Mouse (Mus musculus) limb, embryonic 15.5 days (tissue): ENCODE data around the gene Pnpla5. TPM values are rescaled to one million over a fixed set of nuclear protein-coding genes. Genes with fewer than 3 reads are reported as not detected.
"Not testable (repeated sequence)": the region's sequence is repeated elsewhere in the genome, so short reads cannot be mapped to it uniquely, and the experiment has no call there.

Source experiments
- ATAC-seq: fragments of 200-750 bp; cut with Nextera tagmentation; 2 replicates; pipeline ENCODE4 v1.8.0; 2017; ENCODE audit warnings: low read depth, moderate TSS enrichment; ENCODE audit not compliant: insufficient number of reproducible peaks, low FRiP score, low TSS enrichment
- H3K27ac ChIP-seq: fragments of 300-500 bp; sonication (generic); 2 replicates; pipeline ENCODE4 v1.5.1; 2015; ENCODE audit warnings: moderate library complexity, mild to moderate bottlenecking, inconsistent platforms
- H3K27me3 ChIP-seq: fragments of 300-500 bp; sonication (generic); 2 replicates; pipeline ENCODE4 v1.6.1; 2015; ENCODE audit warnings: inconsistent platforms
- H3K36me3 ChIP-seq: fragments of 300-500 bp; sonication (generic); 2 replicates; pipeline ENCODE4 v1.6.1; 2015; ENCODE audit warnings: inconsistent platforms
- H3K4me1 ChIP-seq: fragments of 300-500 bp; sonication (generic); 2 replicates; pipeline ENCODE4 v1.6.1; 2015; ENCODE audit warnings: inconsistent platforms
- H3K4me2 ChIP-seq: fragments of 300-500 bp; sonication (generic); 2 replicates; pipeline ENCODE4 v1.6.1; 2015; ENCODE audit warnings: mild to moderate bottlenecking, inconsistent platforms
- H3K4me3 ChIP-seq: fragments of 300-500 bp; sonication (generic); 2 replicates; pipeline ENCODE4 v1.5.1; 2015; ENCODE audit warnings: mild to moderate bottlenecking, inconsistent platforms
- H3K9ac ChIP-seq: fragments of 300-500 bp; sonication (generic); 2 replicates; pipeline ENCODE4 v1.6.1; 2015; ENCODE audit warnings: inconsistent platforms
- H3K9me3 ChIP-seq: fragments of 300-500 bp; sonication (generic); 2 replicates; pipeline ENCODE4 v1.6.1; 2016; ENCODE audit warnings: inconsistent platforms
- WGBS: fragments of 180-500 bp; shearing (Covaris S2); methylation state at CpG from one replicate; pipeline ENCODE4 v1.1.7; 2015; 5-methylcytosine and 5-hydroxymethylcytosine counted together
- polyA plus RNA-seq: library from polyadenylated mRNA; unstranded; fragments of >200 nt; fragmentation: Nextera tagmentation; extraction: Ambion mirVana; gene quantifications from 2 replicates; pipeline ENCODE4 v1.2.1, GENCODE M21; 2015

The Pnpla5 gene
- polyA plus RNA-seq: not detected in 2 replicates

GRCm38 (mm10) chr15:84123075-84123474 lies at the start of gene Pnpla5:
Gene Pnpla5 (minus strand): TSS chr15:84123175.
- no peak for ATAC-seq
- peaks cover 7% of the 10 kb centered on the region; the same call in 1 of the 2 replicates for H3K27me3 ChIP-seq
- no peaks in the 10 kb centered on the region for H3K36me3 ChIP-seq
- no peak within 1 kb of the TSS for H3K9ac ChIP-seq
- H3K9me3 ChIP-seq: no peaks in the 10 kb centered on the region
- H3K4me1 ChIP-seq: no peaks in the 10 kb centered on the region
- H3K27ac ChIP-seq: no peak within 1 kb of the TSS
- H3K4me3 ChIP-seq: no peak within 1 kb of the TSS
- 62% methylated on average over 8 of the region's 8 CpGs for WGBS
- no peak within 1 kb of the TSS for H3K4me2 ChIP-seq

- Histone ChIP-seq H3K27me3 (peaks cover 21% of the 10 kb centered on the region), H3K36me3 (no peaks in the 10 kb centered on the region), H3K9ac (no peak overlapping the region), H3K9me3 (no peaks in the 10 kb centered on the region), H3K27ac (no peak overlapping the region), H3K4me1 (peaks cover 18% of the 10 kb centered on the region), H3K4me3 (no peak overlapping the region), H3K4me2 (no peak overlapping the region)
- ATAC-seq: no peak
- WGBS: 75% methylated on average over 7 of the region's 7 CpGs
Measured at GRCm38 (mm10) chr15:84171166-84171565, 48.2 kb upstream of the Pnpla5 start.

- 50% methylated on average over 1 of the region's 1 CpGs for WGBS
- Histone ChIP-seq H3K4me2 (no peak overlapping the region), H3K4me1 (peaks cover 18% of the 10 kb centered on the region), H3K9ac (no peak overlapping the region), H3K27ac (no peak overlapping the region), H3K36me3 (no peaks in the 10 kb centered on the region), H3K27me3 (peaks cover 21% of the 10 kb centered on the region), H3K9me3 (no peaks in the 10 kb centered on the region), H3K4me3 (no peak overlapping the region)
- no peak for ATAC-seq
Measured at GRCm38 (mm10) chr15:84169511-84169910, 46.5 kb upstream of the Pnpla5 start.

GRCm38 (mm10) chr15:84168170-84169161 lies 45.5 kb upstream of the Pnpla5 start:
- Histone ChIP-seq H3K4me3 (peak overlapping the region; percentile 51), H3K9me3 (no peaks in the 10 kb centered on the region), H3K9ac (peak overlapping the region; percentile 26; the same call in 1 of the 2 replicates), H3K4me1 (peaks cover 18% of the 10 kb centered on the region), H3K27me3 (peaks cover 21% of the 10 kb centered on the region), H3K36me3 (no peaks in the 10 kb centered on the region), H3K4me2 (peak overlapping the region; percentile 96), H3K27ac (no peak overlapping the region)
- no peak for ATAC-seq
- 2% methylated on average over 28 of the region's 28 CpGs for WGBS

- H3K27me3 ChIP-seq: peaks cover 21% of the 10 kb centered on the region
- 0% methylated on average over 28 of the region's 28 CpGs for WGBS
- peak within 1 kb of the TSS; percentile 96 for H3K4me2 ChIP-seq
- H3K9me3 ChIP-seq: no peaks in the 10 kb centered on the region
- no peaks in the 10 kb centered on the region for H3K36me3 ChIP-seq
- ATAC-seq: peak; percentile 95
- H3K4me1 ChIP-seq: peaks cover 18% of the 10 kb centered on the region
- peak within 1 kb of the TSS; percentile 51 for H3K4me3 ChIP-seq
- H3K9ac ChIP-seq: peak within 1 kb of the TSS; percentile 26; the same call in 1 of the 2 replicates
- H3K27ac ChIP-seq: no peak within 1 kb of the TSS
Measured at GRCm38 (mm10) chr15:84167600-84167999, 44.6 kb upstream of the Pnpla5 start, which contains the start of gene Pnpla3. Gene Pnpla3 (plus strand): TSS chr15:84167837.

- Histone ChIP-seq H3K27me3 (peaks cover 21% of the 10 kb centered on the region), H3K27ac (no peak overlapping the region), H3K9ac (no peak overlapping the region), H3K9me3 (no peaks in the 10 kb centered on the region), H3K36me3 (no peaks in the 10 kb centered on the region), H3K4me1 (peaks cover 18% of the 10 kb centered on the region), H3K4me3 (no peak overlapping the region), H3K4me2 (no peak overlapping the region)
- no peak for ATAC-seq
- 65% methylated on average over 6 of the region's 6 CpGs for WGBS
Measured at GRCm38 (mm10) chr15:84166818-84167217, 43.8 kb upstream of the Pnpla5 start.

- H3K36me3 ChIP-seq: no peaks in the 10 kb centered on the region
- H3K9ac ChIP-seq: no peak overlapping the region
- 75% methylated on average over 6 of the region's 6 CpGs for WGBS
- no peak overlapping the region for H3K27ac ChIP-seq
- H3K4me3 ChIP-seq: no peak overlapping the region
- H3K9me3 ChIP-seq: no peaks in the 10 kb centered on the region
- no peaks in the 10 kb centered on the region for H3K27me3 ChIP-seq
- H3K4me1 ChIP-seq: no peaks in the 10 kb centered on the region
- no peak overlapping the region for H3K4me2 ChIP-seq
- ATAC-seq: no peak
Measured at GRCm38 (mm10) chr15:84161871-84162270, 38.9 kb upstream of the Pnpla5 start.

- H3K9me3 ChIP-seq, H3K4me3 ChIP-seq, ATAC-seq, H3K9ac ChIP-seq, H3K36me3 ChIP-seq, H3K27me3 ChIP-seq, H3K27ac ChIP-seq, H3K4me1 ChIP-seq, H3K4me2 ChIP-seq: not testable (repeated sequence)
- WGBS: 62% methylated on average over 6 of the region's 6 CpGs
Measured at GRCm38 (mm10) chr15:84157530-84157929, 34.6 kb upstream of the Pnpla5 start.

- Histone ChIP-seq H3K27ac (no peak overlapping the region), H3K4me1 (no peaks in the 10 kb centered on the region), H3K4me3 (no peak overlapping the region), H3K4me2 (no peak overlapping the region), H3K27me3 (no peaks in the 10 kb centered on the region), H3K36me3 (no peaks in the 10 kb centered on the region), H3K9me3 (no peaks in the 10 kb centered on the region), H3K9ac (no peak overlapping the region)
- no peak for ATAC-seq
- 86% methylated on average over 2 of the region's 2 CpGs for WGBS
Measured at GRCm38 (mm10) chr15:84156158-84156557, 33.2 kb upstream of the Pnpla5 start.

GRCm38 (mm10) chr15:84140929-84141328 lies 18.0 kb upstream of the Pnpla5 start:
- Histone ChIP-seq H3K4me2 (no peak overlapping the region), H3K4me3 (no peak overlapping the region), H3K9me3 (no peaks in the 10 kb centered on the region), H3K27me3 (no peaks in the 10 kb centered on the region), H3K36me3 (no peaks in the 10 kb centered on the region), H3K4me1 (no peaks in the 10 kb centered on the region), H3K9ac (no peak overlapping the region), H3K27ac (no peak overlapping the region)
- WGBS: 67% methylated on average over 5 of the region's 5 CpGs
- ATAC-seq: no peak

GRCm38 (mm10) chr15:84140109-84140508 lies 17.1 kb upstream of the Pnpla5 start:
- no peaks in the 10 kb centered on the region; the same call in 1 of the 2 replicates for H3K9me3 ChIP-seq
- WGBS: 49% methylated on average over 3 of the region's 3 CpGs
- H3K4me3 ChIP-seq: no peak overlapping the region
- H3K27me3 ChIP-seq: no peaks in the 10 kb centered on the region
- no peak overlapping the region for H3K4me2 ChIP-seq
- no peaks in the 10 kb centered on the region for H3K36me3 ChIP-seq
- ATAC-seq: no peak
- no peak overlapping the region for H3K9ac ChIP-seq
- no peaks in the 10 kb centered on the region for H3K4me1 ChIP-seq
- no peak overlapping the region for H3K27ac ChIP-seq

- Histone ChIP-seq H3K9ac (no peak overlapping the region), H3K36me3 (no peaks in the 10 kb centered on the region), H3K27me3 (no peaks in the 10 kb centered on the region), H3K9me3 (no peaks in the 10 kb centered on the region; the same call in 1 of the 2 replicates), H3K4me3 (no peak overlapping the region), H3K4me2 (no peak overlapping the region), H3K27ac (no peak overlapping the region), H3K4me1 (no peaks in the 10 kb centered on the region)
- WGBS: 64% methylated on average over 5 of the region's 5 CpGs
- no peak for ATAC-seq
Measured at GRCm38 (mm10) chr15:84139592-84140005, 16.6 kb upstream of the Pnpla5 start.
